Mouse (Mus musculus): ENCODE data around the gene Tpbgl.
A peak's percentile ranks its signal among the peaks of the same experiment; 100 is the strongest.

Tpbgl gene

GRCm38 (mm10) chr7:99626376-99627270 is at the start of gene Tpbgl:
Gene Tpbgl, minus strand, starts transcription at chr7:99627103.
- no peaks in the 10 kb centered on the region for H3K36me3 ChIP-seq (ENCODE audit: control insufficient read depth, insufficient read depth, low read length, poor library complexity, severe bottlenecking)
- peak; percentile 9 for DNase-seq (ENCODE audit: low read depth, low spot score)
- no peaks in the 10 kb centered on the region for H3K27me3 ChIP-seq (ENCODE audit: control insufficient read depth, insufficient read depth, low read length, poor library complexity, severe bottlenecking)

- H3K36me3 ChIP-seq (ENCODE audit: control insufficient read depth, insufficient read depth, low read length, poor library complexity, severe bottlenecking) = no peaks in the 10 kb centered on the region
- peak; percentile 7 for DNase-seq (ENCODE audit: low read depth, low spot score)
- no peaks in the 10 kb centered on the region for H3K27me3 ChIP-seq (ENCODE audit: control insufficient read depth, insufficient read depth, low read length, poor library complexity, severe bottlenecking)
These were observed 48.0 kb upstream of the Tpbgl start for GRCm38 (mm10) chr7:99674890-99675289.

- DNase-seq (ENCODE audit: low read depth, low spot score) = peak; percentile 41
These were observed 47.3 kb upstream of the Tpbgl start for GRCm38 (mm10) chr7:99674209-99674608.

GRCm38 (mm10) chr7:99673188-99673587 is 46.3 kb upstream of the Tpbgl start:
- DNase-seq (ENCODE audit: low read depth, low spot score) = no peak
- Histone ChIP-seq H3K36me3 (ENCODE audit: control insufficient read depth, insufficient read depth, low read length, poor library complexity, severe bottlenecking) (no peaks in the 10 kb centered on the region), H3K27me3 (ENCODE audit: control insufficient read depth, insufficient read depth, low read length, poor library complexity, severe bottlenecking) (no peaks in the 10 kb centered on the region)

More at GRCm38 (mm10) chr7:99674209-99674608, 47.3 kb upstream of the Tpbgl start:
- no peaks in the 10 kb centered on the region for H3K36me3 ChIP-seq (ENCODE audit: control insufficient read depth, insufficient read depth, low read length, poor library complexity, severe bottlenecking)
- no peaks in the 10 kb centered on the region for H3K27me3 ChIP-seq (ENCODE audit: control insufficient read depth, insufficient read depth, low read length, poor library complexity, severe bottlenecking)

- no peaks in the 10 kb centered on the region for H3K36me3 ChIP-seq (ENCODE audit: control insufficient read depth, insufficient read depth, low read length, poor library complexity, severe bottlenecking)
- DNase-seq (ENCODE audit: low read depth, low spot score) = no peak
These were observed 44.9 kb upstream of the Tpbgl start for GRCm38 (mm10) chr7:99671544-99672435.

GRCm38 (mm10) chr7:99670915-99671314 is 44.0 kb upstream of the Tpbgl start:
- H3K36me3 ChIP-seq (ENCODE audit: control insufficient read depth, insufficient read depth, low read length, poor library complexity, severe bottlenecking) = no peaks in the 10 kb centered on the region
- no peak for DNase-seq (ENCODE audit: low read depth, low spot score)
- H3K27me3 ChIP-seq (ENCODE audit: control insufficient read depth, insufficient read depth, low read length, poor library complexity, severe bottlenecking) = no peaks in the 10 kb centered on the region

More at GRCm38 (mm10) chr7:99671544-99672435, 44.9 kb upstream of the Tpbgl start:
- no peaks in the 10 kb centered on the region for H3K27me3 ChIP-seq (ENCODE audit: control insufficient read depth, insufficient read depth, low read length, poor library complexity, severe bottlenecking)

GRCm38 (mm10) chr7:99668802-99669201 is 41.9 kb upstream of the Tpbgl start:
- Histone ChIP-seq H3K27me3 (ENCODE audit: control insufficient read depth, insufficient read depth, low read length, poor library complexity, severe bottlenecking) (no peaks in the 10 kb centered on the region), H3K36me3 (ENCODE audit: control insufficient read depth, insufficient read depth, low read length, poor library complexity, severe bottlenecking) (no peaks in the 10 kb centered on the region)
- no peak for DNase-seq (ENCODE audit: low read depth, low spot score)

GRCm38 (mm10) chr7:99667096-99667495 is 40.2 kb upstream of the Tpbgl start:
- no peaks in the 10 kb centered on the region for H3K27me3 ChIP-seq (ENCODE audit: control insufficient read depth, insufficient read depth, low read length, poor library complexity, severe bottlenecking)
- DNase-seq (ENCODE audit: low read depth, low spot score) = no peak
- H3K36me3 ChIP-seq (ENCODE audit: control insufficient read depth, insufficient read depth, low read length, poor library complexity, severe bottlenecking) = no peaks in the 10 kb centered on the region

- Histone ChIP-seq H3K36me3 (ENCODE audit: control insufficient read depth, insufficient read depth, low read length, poor library complexity, severe bottlenecking) (no peaks in the 10 kb centered on the region), H3K27me3 (ENCODE audit: control insufficient read depth, insufficient read depth, low read length, poor library complexity, severe bottlenecking) (no peaks in the 10 kb centered on the region)
- no peak for DNase-seq (ENCODE audit: low read depth, low spot score)
These were observed 39.0 kb upstream of the Tpbgl start for GRCm38 (mm10) chr7:99665731-99666452.

- H3K36me3 ChIP-seq (ENCODE audit: control insufficient read depth, insufficient read depth, low read length, poor library complexity, severe bottlenecking) = no peaks in the 10 kb centered on the region
- no peak for DNase-seq (ENCODE audit: low read depth, low spot score)
- no peaks in the 10 kb centered on the region for H3K27me3 ChIP-seq (ENCODE audit: control insufficient read depth, insufficient read depth, low read length, poor library complexity, severe bottlenecking)
These were observed 37.9 kb upstream of the Tpbgl start for GRCm38 (mm10) chr7:99664571-99665485.

- Histone ChIP-seq H3K36me3 (ENCODE audit: control insufficient read depth, insufficient read depth, low read length, poor library complexity, severe bottlenecking) (no peaks in the 10 kb centered on the region), H3K27me3 (ENCODE audit: control insufficient read depth, insufficient read depth, low read length, poor library complexity, severe bottlenecking) (no peaks in the 10 kb centered on the region)
- DNase-seq (ENCODE audit: low read depth, low spot score) = no peak
These were observed 36.8 kb upstream of the Tpbgl start for GRCm38 (mm10) chr7:99663507-99664220.

GRCm38 (mm10) chr7:99662311-99662710 is 35.4 kb upstream of the Tpbgl start:
- Histone ChIP-seq H3K27me3 (ENCODE audit: control insufficient read depth, insufficient read depth, low read length, poor library complexity, severe bottlenecking) (no peaks in the 10 kb centered on the region), H3K36me3 (ENCODE audit: control insufficient read depth, insufficient read depth, low read length, poor library complexity, severe bottlenecking) (no peaks in the 10 kb centered on the region)
- no peak for DNase-seq (ENCODE audit: low read depth, low spot score)

- DNase-seq (ENCODE audit: low read depth, low spot score) = no peak
These were observed 34.8 kb upstream of the Tpbgl start for GRCm38 (mm10) chr7:99661571-99662230.

More at GRCm38 (mm10) chr7:99661571-99662230, 34.8 kb upstream of the Tpbgl start:
- Histone ChIP-seq H3K36me3 (ENCODE audit: control insufficient read depth, insufficient read depth, low read length, poor library complexity, severe bottlenecking) (no peaks in the 10 kb centered on the region), H3K27me3 (ENCODE audit: control insufficient read depth, insufficient read depth, low read length, poor library complexity, severe bottlenecking) (no peaks in the 10 kb centered on the region)
